Mouse (Mus musculus) liver, embryonic 13.5 days (tissue): ENCODE data around the gene Sept5. TPM values are rescaled to one million over a fixed set of nuclear protein-coding genes. Genes with fewer than 3 reads are reported as not detected.

ENCODE experiments used
- ATAC-seq: fragments of 200-750 bp; cut with Nextera tagmentation; 2 replicates; pipeline ENCODE4 v1.8.0; 2017; ENCODE audit warnings: low read depth, mild to moderate bottlenecking, moderate number of reproducible peaks, moderate library complexity
- DNase-seq: peaks from one replicate; pipeline ENCODE4 v3.0.0; 2022
- H3K27ac ChIP-seq: fragments of 300-500 bp; sonication (generic); 2 replicates; pipeline ENCODE4 v1.5.1; 2015; ENCODE audit warnings: moderate library complexity, mild to moderate bottlenecking, inconsistent platforms
- H3K27me3 ChIP-seq: fragments of 300-500 bp; sonication (generic); 2 replicates; pipeline ENCODE4 v1.6.1; 2015; ENCODE audit warnings: mild to moderate bottlenecking, inconsistent platforms
- H3K36me3 ChIP-seq: fragments of 300-500 bp; sonication (generic); 2 replicates; pipeline ENCODE4 v1.6.1; 2015; ENCODE audit warnings: mild to moderate bottlenecking, inconsistent platforms
- H3K4me1 ChIP-seq: fragments of 300-500 bp; sonication (generic); replicated peaks from 2 replicates; pipeline ENCODE4 v1.6.1; 2015; ENCODE audit warnings: inconsistent platforms
- H3K4me2 ChIP-seq: fragments of 300-500 bp; sonication (generic); 2 replicates; pipeline ENCODE4 v1.6.1; 2015; ENCODE audit warnings: inconsistent platforms, mild to moderate bottlenecking, moderate library complexity
- H3K4me3 ChIP-seq: fragments of 300-500 bp; sonication (generic); replicated peaks from 2 replicates; pipeline ENCODE4 v1.5.1; 2015; ENCODE audit warnings: mild to moderate bottlenecking, inconsistent platforms
- H3K9ac ChIP-seq: fragments of 300-500 bp; sonication (generic); 2 replicates; pipeline ENCODE4 v1.6.1; 2015; ENCODE audit warnings: mild to moderate bottlenecking, inconsistent platforms
- H3K9me3 ChIP-seq: fragments of 300-500 bp; sonication (generic); replicated peaks from 2 replicates; pipeline ENCODE4 v1.6.1; 2016; ENCODE audit warnings: inconsistent platforms
- WGBS: fragments of 180-500 bp; shearing (Covaris S2); methylation state at CpG from one replicate; pipeline ENCODE4 v1.1.7; 2015; ENCODE audit not compliant: insufficient replicate concordance; 5-methylcytosine and 5-hydroxymethylcytosine counted together
- polyA plus RNA-seq: library from polyadenylated mRNA; unstranded; fragments of >200 nt; fragmentation: Nextera tagmentation; extraction: Ambion mirVana; gene quantifications from 2 replicates; pipeline ENCODE4 v1.2.1, GENCODE M21; 2015

Gene Sept5
- polyA plus RNA-seq, result 2.4 and 2.6 TPM in 2 replicates

DNA sequence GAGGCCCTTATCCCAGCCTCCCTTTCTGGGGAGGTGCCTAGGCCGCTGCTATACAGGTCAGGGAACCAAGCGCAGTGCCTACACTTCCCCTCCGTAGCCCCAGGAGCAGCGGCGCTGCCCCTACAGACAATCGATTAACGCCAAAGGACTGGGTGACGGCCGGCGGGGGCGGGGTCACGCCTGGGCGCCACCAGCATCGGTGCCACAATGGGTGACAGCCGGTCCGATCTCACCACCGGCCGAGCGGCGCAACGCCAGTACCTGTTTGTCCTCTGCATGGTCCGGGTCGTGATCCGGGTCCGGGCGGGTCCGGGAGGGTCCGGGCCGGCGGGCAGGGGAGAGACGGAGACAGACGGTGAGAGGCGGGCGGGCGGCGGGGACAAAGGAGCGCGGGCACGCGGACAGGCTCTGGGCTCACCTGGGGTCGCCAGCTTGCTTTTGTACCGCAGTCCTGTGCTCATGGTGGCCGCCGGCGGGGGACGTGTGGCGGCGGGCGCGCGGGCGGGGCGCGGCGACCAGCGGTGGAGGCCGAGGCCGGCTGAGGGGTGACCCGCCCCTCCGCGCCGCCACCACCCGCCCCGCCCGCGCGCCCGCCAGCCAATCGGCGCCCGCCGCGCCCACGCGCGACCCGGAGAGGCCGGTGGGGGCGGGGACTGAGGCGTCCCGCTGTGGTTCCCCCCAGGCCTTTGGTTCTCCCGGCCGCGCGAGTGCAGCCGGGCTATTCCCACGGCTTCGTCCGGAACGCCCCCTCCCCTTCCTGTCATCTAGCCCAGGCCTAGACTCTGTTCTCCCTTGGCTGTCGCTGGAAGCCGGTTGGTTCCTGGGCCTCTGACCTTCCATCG, at the start of gene Sept5:
Gene Sept5, minus strand, starts transcription at position 565 of the 842 bp plus-strand sequence.
- Histone ChIP-seq H3K36me3 (no peaks in the 10 kb centered on the region), H3K4me3 (peak within 1 kb of the TSS; percentile 62), H3K27me3 (peaks cover 91% of the 10 kb centered on the region), H3K9me3 (no peaks in the 10 kb centered on the region), H3K4me1 (peaks cover 32% of the 10 kb centered on the region), H3K27ac (no peak within 1 kb of the TSS), H3K9ac (peak within 1 kb of the TSS; percentile 59), H3K4me2 (peak within 1 kb of the TSS; percentile 78)
- peak; percentile 38; the same call in 1 of the 2 replicates for ATAC-seq
- under 1% methylated on average over 82 of the region's 93 CpGs for WGBS
- DNase-seq, result no peak

DNA sequence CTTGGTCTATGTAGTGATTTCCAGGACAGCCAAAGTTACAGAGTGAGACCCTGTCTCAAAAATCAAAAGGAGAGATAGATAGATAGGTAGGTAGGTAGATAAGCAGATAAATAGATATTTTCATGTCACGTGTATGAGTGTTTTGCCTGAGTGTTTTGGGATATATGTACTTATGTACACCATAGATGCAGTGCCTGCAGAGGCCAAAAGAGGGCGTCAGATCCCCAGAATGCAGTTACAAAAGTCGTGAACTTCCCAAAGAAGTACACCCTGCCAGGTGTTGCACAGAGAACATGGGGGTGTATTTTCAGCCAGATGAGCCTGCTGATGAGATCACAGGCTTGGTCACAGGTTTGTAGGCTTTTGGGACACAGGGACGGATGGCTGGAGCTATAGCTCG, 49.4 kb upstream of the Sept5 start:
- Histone ChIP-seq H3K9me3 (no peaks in the 10 kb centered on the region), H3K27ac (no peak overlapping the region), H3K9ac (no peak overlapping the region), H3K4me1 (no peaks in the 10 kb centered on the region), H3K4me2 (no peak overlapping the region), H3K36me3 (no peaks in the 10 kb centered on the region), H3K27me3 (peaks cover 6% of the 10 kb centered on the region), H3K4me3 (no peak overlapping the region)
- WGBS, result 44% methylated on average over 5 of the region's 5 CpGs
- ATAC-seq (no peak), DNase-seq (no peak)

DNA sequence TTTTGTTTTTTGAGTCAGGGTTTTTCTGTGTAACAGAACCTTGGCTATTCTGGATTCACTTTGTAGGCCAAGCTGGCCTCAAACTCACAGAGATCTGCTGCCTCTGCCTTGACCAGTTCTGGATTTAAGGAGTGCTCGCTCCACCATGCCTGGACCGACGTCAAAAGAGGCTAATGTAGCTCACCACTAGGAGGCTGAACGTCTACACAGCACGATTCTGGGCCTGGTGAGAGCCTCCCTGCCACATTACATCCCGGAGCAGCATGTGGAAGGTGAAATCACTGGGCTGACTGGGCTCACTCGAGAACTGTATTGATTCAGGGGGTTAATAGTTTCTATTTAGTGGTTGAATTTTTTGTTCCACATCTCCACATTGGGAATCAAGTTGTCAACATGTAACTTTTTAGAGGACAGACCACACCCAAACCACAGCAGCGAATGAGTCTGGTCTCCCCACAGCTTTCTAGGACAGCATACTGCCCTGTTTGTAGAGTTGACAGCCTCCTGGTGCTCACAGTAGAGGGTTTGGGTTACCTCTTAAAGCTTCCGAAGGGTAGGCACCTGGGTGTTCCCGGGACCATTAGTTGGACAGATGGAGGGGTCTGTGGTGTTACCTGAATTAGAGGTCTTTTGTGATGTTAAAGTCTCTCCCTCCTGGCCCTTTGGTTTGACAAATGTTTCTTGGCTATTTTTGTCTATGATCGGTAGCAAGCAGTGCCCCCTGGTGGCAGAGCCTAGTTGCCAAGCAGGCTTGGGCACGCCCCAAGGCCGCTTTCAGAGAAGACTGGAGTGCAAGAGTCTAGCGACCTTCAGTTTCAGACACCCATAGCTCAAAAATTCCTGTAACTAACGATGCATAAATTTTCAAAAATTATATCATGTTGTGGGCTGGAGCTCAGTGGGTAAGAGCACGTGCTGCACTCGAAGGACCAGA, 48.3 kb upstream of the Sept5 start:
- Histone ChIP-seq H3K4me1 (no peaks in the 10 kb centered on the region), H3K27me3 (peaks cover 6% of the 10 kb centered on the region), H3K4me2 (no peak overlapping the region), H3K27ac (no peak overlapping the region), H3K4me3 (no peak overlapping the region), H3K36me3 (no peaks in the 10 kb centered on the region), H3K9ac (no peak overlapping the region), H3K9me3 (no peaks in the 10 kb centered on the region)
- WGBS, result 30% methylated on average over 17 of the region's 17 CpGs
- peak; percentile 25 for DNase-seq
- no peak for ATAC-seq

DNA sequence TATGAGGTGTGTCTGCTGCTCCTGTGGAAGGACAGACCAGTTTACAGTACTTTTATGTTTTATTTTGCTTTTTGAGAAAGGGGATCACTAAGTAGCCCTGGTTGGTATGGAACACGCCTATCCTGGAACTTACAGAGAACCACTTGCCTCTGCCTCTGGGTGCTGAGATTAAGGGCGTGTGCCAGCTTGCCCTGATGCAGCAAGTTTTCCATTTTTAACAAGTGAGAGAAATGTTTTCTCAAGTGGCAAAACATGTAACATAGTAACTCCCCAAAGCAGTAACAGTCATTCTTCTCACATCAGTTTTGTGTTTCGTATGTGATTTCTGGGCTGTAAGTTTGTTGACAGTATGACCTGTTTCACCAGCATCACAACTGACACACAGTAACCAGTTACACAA, 43.3 kb upstream of the Sept5 start:
- WGBS, result 60% methylated on average over 3 of the region's 3 CpGs
- Histone ChIP-seq H3K4me1 (no peaks in the 10 kb centered on the region), H3K9me3 (no peaks in the 10 kb centered on the region), H3K27me3 (peaks cover 3% of the 10 kb centered on the region; the same call in 1 of the 2 replicates), H3K4me3 (no peak overlapping the region), H3K27ac (no peak overlapping the region), H3K36me3 (no peaks in the 10 kb centered on the region), H3K4me2 (no peak overlapping the region), H3K9ac (no peak overlapping the region)
- DNase-seq (no peak), ATAC-seq (no peak)

DNA sequence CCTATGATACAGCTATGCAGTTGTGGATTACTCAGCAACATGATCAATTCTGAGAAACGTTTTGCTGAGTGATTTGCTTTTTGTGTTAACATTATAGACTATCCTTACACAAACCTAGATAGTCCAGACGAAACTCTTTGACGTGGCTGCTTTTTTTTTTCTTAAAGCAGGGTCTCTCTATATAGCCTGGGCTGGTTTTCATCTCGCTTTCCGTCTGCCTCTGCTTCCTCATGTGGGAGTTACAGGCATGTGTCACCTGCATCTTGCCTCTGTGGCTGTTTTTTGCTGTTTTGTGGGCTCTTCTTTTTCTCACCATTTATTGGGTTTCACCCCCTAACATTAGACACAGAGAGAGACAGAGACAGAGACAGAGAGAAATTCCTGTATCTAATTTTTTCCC, 42.3 kb upstream of the Sept5 start:
- no peak overlapping the region for H3K9ac ChIP-seq
- 41% methylated on average over 5 of the region's 5 CpGs for WGBS
- no peak for DNase-seq
- H3K4me2 ChIP-seq, result no peak overlapping the region
- H3K4me3 ChIP-seq, result no peak overlapping the region
- H3K36me3 ChIP-seq, result no peaks in the 10 kb centered on the region
- peaks cover 3% of the 10 kb centered on the region; the same call in 1 of the 2 replicates for H3K27me3 ChIP-seq
- H3K4me1 ChIP-seq, result no peaks in the 10 kb centered on the region
- H3K27ac ChIP-seq, result no peak overlapping the region
- no peak for ATAC-seq
- no peaks in the 10 kb centered on the region for H3K9me3 ChIP-seq

DNA sequence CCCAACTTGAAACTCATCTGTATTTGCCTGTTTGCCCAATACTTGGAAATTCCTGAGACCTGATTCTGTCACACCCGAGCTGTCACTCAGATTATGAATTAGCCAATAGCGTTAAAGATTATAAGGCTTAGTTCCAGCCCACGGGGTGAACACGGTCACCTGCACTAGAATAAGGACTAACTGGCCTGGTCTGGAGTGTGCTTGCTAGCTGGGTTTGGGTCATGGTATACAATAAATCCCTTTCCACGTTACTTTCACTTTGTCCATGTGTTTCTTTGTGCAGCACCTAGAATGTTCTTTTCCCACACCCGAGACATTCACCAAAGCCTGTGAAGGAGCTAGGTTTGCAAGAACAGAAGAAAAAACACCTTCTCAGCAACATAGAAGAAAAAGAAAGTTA, 40.2 kb upstream of the Sept5 start:
- no peak overlapping the region for H3K9ac ChIP-seq
- H3K9me3 ChIP-seq, result no peaks in the 10 kb centered on the region
- peaks cover 3% of the 10 kb centered on the region; the same call in 1 of the 2 replicates for H3K27me3 ChIP-seq
- H3K4me3 ChIP-seq, result no peak overlapping the region
- ATAC-seq, result no peak
- H3K27ac ChIP-seq, result no peak overlapping the region
- 52% methylated on average over 6 of the region's 6 CpGs for WGBS
- DNase-seq, result no peak
- H3K4me1 ChIP-seq, result no peaks in the 10 kb centered on the region
- no peaks in the 10 kb centered on the region for H3K36me3 ChIP-seq
- H3K4me2 ChIP-seq, result no peak overlapping the region

DNA sequence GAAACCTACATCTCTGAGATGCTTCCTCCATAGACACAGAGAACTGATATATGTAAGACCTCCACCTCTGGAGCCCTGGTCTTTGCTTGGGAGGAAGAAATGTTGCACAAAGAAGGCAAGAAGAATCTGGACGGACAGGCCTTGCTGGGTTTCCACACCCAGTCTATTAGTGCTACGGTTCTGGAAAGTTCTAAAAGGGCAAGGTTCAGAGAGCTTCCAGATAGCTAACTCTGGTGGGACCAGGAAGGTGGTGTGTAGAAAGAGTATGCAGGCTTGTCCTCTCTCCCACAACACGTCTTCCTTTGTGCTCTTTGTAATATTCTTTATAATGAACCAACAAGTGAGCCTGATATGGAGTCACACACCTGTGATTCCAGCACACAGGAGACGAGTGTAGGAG, 28.8 kb upstream of the Sept5 start:
- no peak overlapping the region for H3K4me2 ChIP-seq
- DNase-seq (no peak), ATAC-seq (no peak)
- 54% methylated on average over 4 of the region's 4 CpGs for WGBS
- H3K4me1 ChIP-seq, result no peaks in the 10 kb centered on the region
- H3K36me3 ChIP-seq, result no peaks in the 10 kb centered on the region
- H3K27me3 ChIP-seq, result no peaks in the 10 kb centered on the region
- no peak overlapping the region for H3K9ac ChIP-seq
- no peaks in the 10 kb centered on the region for H3K9me3 ChIP-seq
- no peak overlapping the region for H3K4me3 ChIP-seq
- no peak overlapping the region for H3K27ac ChIP-seq

DNA sequence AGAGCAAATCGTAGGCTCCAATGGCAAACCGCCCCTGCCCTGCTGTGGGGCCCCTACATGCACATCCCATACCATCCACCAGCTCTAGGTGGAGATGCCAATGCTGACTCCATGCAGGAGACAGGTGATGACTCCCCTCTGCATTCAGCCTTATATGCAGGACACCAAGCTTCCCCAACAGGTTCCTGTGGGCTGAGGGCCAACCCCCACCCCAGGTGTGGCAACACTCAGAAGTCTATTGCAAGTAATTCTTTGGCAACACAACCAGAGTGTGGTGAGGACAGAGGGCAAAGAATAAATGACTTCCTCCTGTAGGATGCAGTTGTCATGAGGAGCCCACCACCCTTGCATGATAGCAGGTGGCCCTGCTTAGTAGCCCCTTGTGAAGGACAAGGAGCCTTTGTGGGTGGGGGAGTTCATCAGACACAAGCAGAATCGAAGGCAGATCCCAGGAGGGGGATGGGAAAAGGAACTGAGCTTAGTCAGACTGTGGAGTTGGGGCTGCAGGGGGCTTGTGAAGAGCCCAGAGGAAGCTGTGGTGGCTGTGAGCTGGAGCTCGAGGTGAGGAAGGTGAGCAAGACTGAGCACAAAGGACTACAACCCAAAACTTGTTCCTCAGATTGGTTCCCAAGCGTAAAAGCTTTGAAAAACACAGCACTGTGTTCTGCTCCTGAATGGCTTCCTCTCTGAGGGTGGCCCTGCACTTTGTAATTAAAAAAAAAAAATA, 25.8 kb upstream of the Sept5 start:
- Histone ChIP-seq H3K4me2 (no peak overlapping the region), H3K27ac (no peak overlapping the region), H3K9me3 (no peaks in the 10 kb centered on the region), H3K4me1 (no peaks in the 10 kb centered on the region), H3K27me3 (no peaks in the 10 kb centered on the region), H3K4me3 (no peak overlapping the region), H3K9ac (no peak overlapping the region), H3K36me3 (no peaks in the 10 kb centered on the region)
- 26% methylated on average over 5 of the region's 5 CpGs for WGBS
- DNase-seq, result no peak
- ATAC-seq, result no peak

DNA sequence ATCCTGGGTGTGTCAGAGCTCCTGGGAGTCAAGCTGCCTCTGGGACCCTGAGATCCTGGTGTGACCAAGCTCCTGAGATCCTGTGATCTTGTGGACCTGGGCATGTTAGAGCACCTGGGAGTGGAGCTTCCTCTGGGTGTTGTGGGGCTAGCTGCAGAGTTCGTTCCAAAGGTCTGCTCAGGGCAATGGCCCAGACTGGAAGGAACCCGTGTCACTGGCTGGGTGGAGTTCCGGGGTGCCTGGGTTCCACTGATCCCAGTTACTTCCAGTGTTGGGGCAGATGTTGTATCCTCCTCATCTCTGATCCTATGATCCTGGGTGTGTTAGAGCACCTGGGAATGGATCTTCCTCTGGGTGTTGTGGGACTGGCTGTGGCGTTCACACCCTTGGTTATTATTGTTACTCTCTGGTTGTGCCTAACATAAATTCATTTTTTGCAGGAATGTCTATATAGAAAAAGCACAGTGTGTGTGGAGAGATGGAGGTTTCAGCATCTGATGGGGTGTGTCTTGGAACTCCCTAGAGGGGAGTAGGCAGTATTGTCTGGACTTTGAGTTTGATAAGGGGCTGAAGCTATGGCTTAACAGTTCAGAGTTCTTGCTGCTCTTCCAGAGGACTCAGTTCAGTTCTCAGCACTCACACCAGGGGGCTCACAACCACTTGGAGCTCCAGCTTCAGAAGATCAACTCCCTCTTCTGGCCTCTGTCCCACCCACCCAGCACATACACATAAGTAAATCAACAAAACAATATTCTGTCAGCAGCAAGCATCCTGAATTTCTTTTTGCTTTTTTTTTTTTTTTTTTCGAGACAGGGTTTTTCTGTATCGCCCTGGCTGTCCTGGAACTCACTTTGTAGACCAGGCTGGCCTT, 23.8 kb upstream of the Sept5 start:
- Histone ChIP-seq H3K27ac (no peak overlapping the region), H3K36me3 (no peaks in the 10 kb centered on the region), H3K4me3 (no peak overlapping the region), H3K4me2 (no peak overlapping the region), H3K9ac (no peak overlapping the region), H3K27me3 (no peaks in the 10 kb centered on the region), H3K4me1 (no peaks in the 10 kb centered on the region), H3K9me3 (no peaks in the 10 kb centered on the region)
- WGBS, result 67% methylated on average over 6 of the region's 6 CpGs
- ATAC-seq, result no peak
- no peak for DNase-seq

DNA sequence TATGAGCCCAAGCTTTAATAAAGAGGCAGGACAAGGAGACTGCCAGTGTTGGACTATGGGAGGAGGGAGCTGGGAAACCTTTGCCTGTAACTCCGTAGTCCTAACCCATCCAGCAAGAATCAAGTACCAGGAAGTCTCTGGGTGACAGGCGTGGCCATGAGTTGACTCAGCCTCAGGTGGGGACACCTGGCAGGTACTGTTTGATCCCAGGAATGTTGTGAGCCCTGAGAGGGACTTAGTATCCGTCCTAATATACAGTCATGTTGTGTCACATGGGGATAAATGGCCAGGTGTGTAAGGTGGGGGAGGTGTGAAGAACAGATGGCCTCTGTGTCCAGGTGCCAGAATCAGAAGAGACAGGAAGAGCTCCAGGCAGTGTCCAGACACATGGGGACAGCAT, 19.4 kb upstream of the Sept5 start:
- H3K27me3 ChIP-seq, result no peaks in the 10 kb centered on the region
- 44% methylated on average over 3 of the region's 3 CpGs for whole genome bisulfite sequencing
- H3K9me3 ChIP-seq, result no peaks in the 10 kb centered on the region
- H3K4me2 ChIP-seq, result no peak overlapping the region
- H3K9ac ChIP-seq, result no peak overlapping the region
- DNase-seq, result no peak
- no peak overlapping the region for H3K4me3 ChIP-seq
- no peak overlapping the region for H3K27ac ChIP-seq
- H3K4me1 ChIP-seq, result no peaks in the 10 kb centered on the region
- ATAC-seq, result no peak
- H3K36me3 ChIP-seq, result no peaks in the 10 kb centered on the region
